Mouse (Mus musculus): ENCODE measurements around the gene Hdhd5. TPM values are rescaled to one million over a fixed set of nuclear protein-coding genes. Genes with fewer than 3 reads are reported as not detected.

Gene Hdhd5
- polyA plus RNA-seq, 1 experiment from 2014 or later, result 16.5 TPM

- Histone ChIP-seq H3K4me3 (replicated peaks) (peak overlapping the region; percentile 61), H3K27me3 (replicated peaks) (peaks cover 34% of the 10 kb centered on the region), H3K27ac (no peak overlapping the region), H3K9ac (no peak overlapping the region), H3K4me2 (replicated peaks) (peak overlapping the region; percentile 96), H3K9me3 (no peaks in the 10 kb centered on the region), H3K4me1 (replicated peaks) (peaks cover 20% of the 10 kb centered on the region), H3K36me3 (no peaks in the 10 kb centered on the region)
- 10% methylated on average over 22 of the region's 22 CpGs for WGBS
- no peak for ATAC-seq
Observed at GRCm38 (mm10) chr6:120491862-120492498, 39.1 kb downstream of the Hdhd5 start.

DNA sequence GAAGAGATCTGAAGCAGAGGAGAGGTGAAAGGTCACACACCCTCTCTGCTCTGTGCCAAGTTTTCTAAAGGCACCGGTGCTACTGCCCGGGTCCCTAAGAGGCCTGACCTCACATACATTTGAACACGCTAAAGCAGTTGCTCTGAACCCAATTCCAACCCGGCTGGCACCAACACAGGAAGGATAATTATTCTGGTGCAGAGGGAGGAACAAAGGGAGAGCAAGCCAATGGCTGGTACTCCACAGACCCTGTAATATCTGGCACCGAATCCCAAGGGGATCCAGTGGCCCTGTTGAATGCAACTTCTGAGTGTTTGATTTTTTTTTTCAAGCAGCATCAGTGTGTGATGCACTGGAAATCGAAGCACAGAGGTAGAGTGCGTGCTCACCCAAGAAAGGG, 40.1 kb downstream of the Hdhd5 start:
- WGBS, result 69% methylated on average over 7 of the region's 7 CpGs
- ATAC-seq, result no peak

DNA sequence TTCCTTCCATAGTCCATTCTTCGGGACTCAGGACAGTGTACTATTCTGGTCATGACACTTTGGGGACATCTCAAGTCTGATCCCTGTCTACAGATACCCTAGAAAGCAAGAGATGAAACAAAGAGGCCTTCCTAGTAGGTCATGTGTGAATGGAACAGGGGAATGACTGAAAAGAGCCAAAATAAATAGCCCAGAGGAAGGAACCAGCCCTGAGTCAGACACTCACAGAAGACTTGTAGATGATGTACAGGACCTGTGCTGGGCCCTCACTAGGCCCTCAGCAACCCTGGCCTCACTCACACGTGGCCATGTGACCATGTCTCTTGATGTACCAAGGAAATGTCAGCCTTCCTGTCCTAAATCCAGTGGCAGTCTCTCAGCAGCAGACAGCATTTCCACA, 41.7 kb downstream of the Hdhd5 start:
- H3K9ac ChIP-seq, result no peak overlapping the region
- H3K4me2 ChIP-seq (replicated peaks), result no peak overlapping the region
- no peak overlapping the region for H3K27ac ChIP-seq
- H3K27me3 ChIP-seq (replicated peaks), result peaks cover 32% of the 10 kb centered on the region
- H3K9me3 ChIP-seq, result no peaks in the 10 kb centered on the region
- no peak overlapping the region for H3K4me3 ChIP-seq (replicated peaks)
- ATAC-seq, result no peak
- 63% methylated on average over 2 of the region's 2 CpGs for WGBS
- H3K36me3 ChIP-seq, result no peaks in the 10 kb centered on the region
- H3K4me1 ChIP-seq (replicated peaks), result peaks cover 20% of the 10 kb centered on the region

More for the DNA sequence above, 40.1 kb downstream of the Hdhd5 start:
- H3K27ac ChIP-seq, result no peak overlapping the region
- H3K4me1 ChIP-seq (replicated peaks), result peaks cover 20% of the 10 kb centered on the region
- H3K9me3 ChIP-seq, result no peaks in the 10 kb centered on the region
- H3K9ac ChIP-seq, result no peak overlapping the region
- H3K4me2 ChIP-seq (replicated peaks), result no peak overlapping the region
- H3K27me3 ChIP-seq (replicated peaks), result peaks cover 34% of the 10 kb centered on the region
- H3K36me3 ChIP-seq, result no peaks in the 10 kb centered on the region
- no peak overlapping the region for H3K4me3 ChIP-seq (replicated peaks)

DNA sequence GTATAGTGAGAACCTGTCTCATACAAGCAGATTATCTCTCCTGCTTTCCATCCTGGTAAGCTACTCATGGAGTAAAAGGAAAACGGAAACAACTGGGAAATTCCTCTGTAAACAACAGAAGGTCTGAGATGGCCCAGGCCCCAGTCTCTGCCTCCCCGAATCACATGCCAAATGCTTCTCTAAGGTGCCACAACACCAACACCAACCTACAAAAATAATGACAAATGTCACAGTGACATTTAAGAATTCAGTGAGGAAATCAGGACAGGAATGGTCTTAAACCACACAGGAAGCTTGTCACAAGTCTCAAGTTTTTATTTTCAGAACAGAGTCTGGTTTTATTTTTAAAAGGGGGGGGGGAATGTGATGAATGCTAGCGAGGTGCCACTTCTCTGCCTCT, 42.5 kb downstream of the Hdhd5 start:
- 53% methylated on average over 3 of the region's 3 CpGs for WGBS

GRCm38 (mm10) chr6:120486051-120486510, 45.0 kb downstream of the Hdhd5 start:
- H3K36me3 ChIP-seq, result no peaks in the 10 kb centered on the region
- no peak for ATAC-seq
- no peak overlapping the region for H3K27ac ChIP-seq
- 52% methylated on average over 8 of the region's 8 CpGs for WGBS
- peaks cover 3% of the 10 kb centered on the region for H3K27me3 ChIP-seq (replicated peaks)
- no peaks in the 10 kb centered on the region for H3K4me1 ChIP-seq (replicated peaks)
- H3K9ac ChIP-seq, result no peak overlapping the region
- H3K9me3 ChIP-seq, result no peaks in the 10 kb centered on the region
- no peak overlapping the region for H3K4me2 ChIP-seq (replicated peaks)
- no peak overlapping the region for H3K4me3 ChIP-seq (replicated peaks)

More for the DNA sequence above, 42.5 kb downstream of the Hdhd5 start:
- no peak overlapping the region for H3K27ac ChIP-seq
- no peak overlapping the region for H3K4me3 ChIP-seq (replicated peaks)
- H3K36me3 ChIP-seq, result no peaks in the 10 kb centered on the region
- peaks cover 27% of the 10 kb centered on the region for H3K27me3 ChIP-seq (replicated peaks)
- ATAC-seq, result no peak
- no peak overlapping the region for H3K9ac ChIP-seq
- H3K4me1 ChIP-seq (replicated peaks), result peaks cover 16% of the 10 kb centered on the region
- H3K4me2 ChIP-seq (replicated peaks), result no peak overlapping the region
- no peaks in the 10 kb centered on the region for H3K9me3 ChIP-seq

GRCm38 (mm10) chr6:120485038-120485437, 46.1 kb downstream of the Hdhd5 start:
- no peak for ATAC-seq
- Histone ChIP-seq H3K27ac (no peak overlapping the region), H3K27me3 (replicated peaks) (no peaks in the 10 kb centered on the region; the same call in 1 of the 2 replicates), H3K36me3 (no peaks in the 10 kb centered on the region), H3K4me2 (replicated peaks) (no peak overlapping the region), H3K9ac (no peak overlapping the region), H3K4me3 (replicated peaks) (no peak overlapping the region), H3K4me1 (replicated peaks) (no peaks in the 10 kb centered on the region), H3K9me3 (no peaks in the 10 kb centered on the region)
- WGBS, result 68% methylated on average over 3 of the region's 3 CpGs

GRCm38 (mm10) chr6:120483211-120483626, 47.9 kb downstream of the Hdhd5 start:
- Histone ChIP-seq H3K36me3 (no peaks in the 10 kb centered on the region), H3K4me1 (replicated peaks) (no peaks in the 10 kb centered on the region), H3K4me2 (replicated peaks) (no peak overlapping the region), H3K9me3 (no peaks in the 10 kb centered on the region), H3K27ac (no peak overlapping the region), H3K9ac (no peak overlapping the region), H3K4me3 (replicated peaks) (no peak overlapping the region), H3K27me3 (replicated peaks) (no peaks in the 10 kb centered on the region)
- 26% methylated on average over 8 of the region's 8 CpGs for WGBS
- peak; percentile 60; the same call in 1 of the 2 replicates for ATAC-seq

DNA sequence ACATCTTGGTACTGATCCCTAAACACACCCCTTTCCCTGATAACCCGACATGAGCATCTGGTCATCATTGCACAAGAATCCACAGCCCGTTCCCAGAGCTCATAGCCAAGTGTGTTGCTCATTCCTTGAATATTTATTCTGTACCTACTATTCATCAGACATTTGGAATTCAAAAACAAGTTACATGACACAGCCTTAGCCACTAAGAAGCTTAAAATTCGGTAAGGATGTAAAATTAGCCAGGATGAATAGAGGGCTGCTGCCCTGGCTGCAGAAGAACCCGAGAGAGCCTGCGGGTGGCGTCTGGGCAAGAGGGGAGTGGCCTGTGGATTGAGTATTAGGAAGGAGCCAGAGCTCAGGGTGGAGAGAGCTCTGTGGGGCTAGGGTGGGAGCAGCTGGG, 48.4 kb downstream of the Hdhd5 start:
- Histone ChIP-seq H3K9ac (no peak overlapping the region), H3K4me3 (replicated peaks) (no peak overlapping the region), H3K27ac (no peak overlapping the region), H3K27me3 (replicated peaks) (no peaks in the 10 kb centered on the region), H3K4me1 (replicated peaks) (no peaks in the 10 kb centered on the region), H3K36me3 (no peaks in the 10 kb centered on the region), H3K4me2 (replicated peaks) (no peak overlapping the region), H3K9me3 (no peaks in the 10 kb centered on the region)
- WGBS, result 41% methylated on average over 6 of the region's 6 CpGs
- no peak for ATAC-seq

DNA sequence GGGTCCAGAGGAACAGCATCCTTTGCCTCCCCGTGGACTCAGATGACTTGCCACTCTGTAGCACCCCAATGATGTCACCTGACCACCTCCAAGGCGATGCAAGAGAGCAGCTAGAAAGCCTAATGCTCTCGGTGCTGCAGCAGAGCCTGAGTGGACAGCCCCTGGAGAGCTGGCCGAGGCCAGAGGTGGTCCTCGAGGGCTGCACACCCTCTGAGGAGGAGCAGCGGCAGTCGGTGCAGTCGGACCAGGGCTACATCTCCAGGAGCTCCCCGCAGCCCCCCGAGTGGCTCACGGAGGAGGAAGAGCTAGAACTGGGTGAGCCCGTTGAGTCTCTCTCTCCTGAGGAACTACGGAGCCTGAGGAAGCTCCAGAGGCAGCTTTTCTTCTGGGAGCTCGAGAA, 49.1 kb downstream of the Hdhd5 start:
- no peaks in the 10 kb centered on the region for H3K27me3 ChIP-seq (replicated peaks)
- no peak for ATAC-seq
- H3K36me3 ChIP-seq, result no peaks in the 10 kb centered on the region
- 90% methylated on average over 14 of the region's 14 CpGs for WGBS
- no peak overlapping the region for H3K4me2 ChIP-seq (replicated peaks)
- no peaks in the 10 kb centered on the region for H3K9me3 ChIP-seq
- no peak overlapping the region for H3K4me3 ChIP-seq (replicated peaks)
- H3K27ac ChIP-seq, result no peak overlapping the region
- H3K9ac ChIP-seq, result no peak overlapping the region
- H3K4me1 ChIP-seq (replicated peaks), result no peaks in the 10 kb centered on the region

DNA sequence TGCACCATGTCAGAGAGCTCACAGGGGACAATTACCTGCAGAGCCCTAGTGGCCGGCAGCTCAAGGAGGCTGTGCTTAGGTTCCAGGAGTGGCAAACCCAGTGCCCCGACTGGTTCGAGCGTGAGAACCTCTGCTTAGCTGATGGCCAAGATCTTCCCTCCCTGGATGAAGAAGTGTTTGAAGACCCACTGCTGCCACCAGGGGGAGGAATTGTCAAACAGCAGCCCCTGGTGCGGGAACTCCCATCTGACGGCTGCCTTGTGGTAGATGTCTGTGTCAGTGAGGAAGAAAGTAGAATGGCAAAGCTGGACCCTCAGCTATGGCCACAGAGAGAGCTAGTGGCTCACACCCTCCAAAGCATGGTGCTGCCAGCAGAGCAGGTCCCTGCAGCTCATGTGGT, 49.6 kb downstream of the Hdhd5 start:
- Histone ChIP-seq H3K36me3 (no peaks in the 10 kb centered on the region), H3K9me3 (no peaks in the 10 kb centered on the region), H3K9ac (no peak overlapping the region), H3K4me1 (replicated peaks) (no peaks in the 10 kb centered on the region), H3K27ac (no peak overlapping the region), H3K27me3 (replicated peaks) (no peaks in the 10 kb centered on the region), H3K4me2 (replicated peaks) (no peak overlapping the region), H3K4me3 (replicated peaks) (no peak overlapping the region)
- no peak for ATAC-seq
- WGBS, result 89% methylated on average over 6 of the region's 6 CpGs

DNA sequence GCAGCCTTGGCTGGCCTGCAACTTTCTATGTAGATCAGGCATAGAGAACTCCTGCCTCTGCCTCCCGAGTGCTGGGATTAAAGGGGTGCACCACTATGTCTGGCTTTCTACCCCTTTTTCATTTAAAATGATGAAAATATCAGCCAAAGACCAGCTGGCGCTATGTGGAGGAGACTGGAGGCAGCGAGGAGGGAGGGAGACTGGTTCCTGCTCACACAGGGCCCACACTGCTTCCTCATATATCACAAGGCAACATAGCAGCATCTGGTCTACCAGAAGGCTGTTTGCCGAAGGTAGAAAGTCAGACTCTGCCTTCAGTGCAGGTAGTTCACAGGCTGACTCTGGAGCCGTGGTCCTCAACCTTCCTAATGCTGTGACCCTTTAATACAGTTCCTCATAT, 50.8 kb downstream of the Hdhd5 start:
- 81% methylated on average over 5 of the region's 5 CpGs for WGBS
- Histone ChIP-seq H3K4me3 (replicated peaks) (no peak overlapping the region), H3K4me2 (replicated peaks) (no peak overlapping the region), H3K27ac (no peak overlapping the region), H3K9me3 (no peaks in the 10 kb centered on the region), H3K36me3 (no peaks in the 10 kb centered on the region), H3K27me3 (replicated peaks) (no peaks in the 10 kb centered on the region), H3K4me1 (replicated peaks) (no peaks in the 10 kb centered on the region), H3K9ac (no peak overlapping the region)
- ATAC-seq, result no peak

GRCm38 (mm10) chr6:120479302-120479701, 51.8 kb downstream of the Hdhd5 start:
- no peaks in the 10 kb centered on the region for H3K27me3 ChIP-seq (replicated peaks)
- no peak for ATAC-seq
- H3K4me2 ChIP-seq (replicated peaks), result no peak overlapping the region
- no peak overlapping the region for H3K27ac ChIP-seq
- no peaks in the 10 kb centered on the region for H3K36me3 ChIP-seq
- 77% methylated on average over 2 of the region's 2 CpGs for WGBS
- no peaks in the 10 kb centered on the region for H3K9me3 ChIP-seq
- no peak overlapping the region for H3K9ac ChIP-seq
- H3K4me1 ChIP-seq (replicated peaks), result no peaks in the 10 kb centered on the region
- H3K4me3 ChIP-seq (replicated peaks), result no peak overlapping the region

- no peak for ATAC-seq
- no peaks in the 10 kb centered on the region for H3K27me3 ChIP-seq (replicated peaks)
- H3K4me2 ChIP-seq (replicated peaks), result no peak overlapping the region
- H3K27ac ChIP-seq, result no peak overlapping the region
- H3K4me3 ChIP-seq (replicated peaks), result no peak overlapping the region
- 61% methylated on average over 8 of the region's 8 CpGs for WGBS
- no peaks in the 10 kb centered on the region for H3K4me1 ChIP-seq (replicated peaks)
- no peaks in the 10 kb centered on the region for H3K36me3 ChIP-seq
- no peak overlapping the region for H3K9ac ChIP-seq
- H3K9me3 ChIP-seq, result no peaks in the 10 kb centered on the region
Observed at GRCm38 (mm10) chr6:120475288-120475687, 55.8 kb downstream of the Hdhd5 start.

Data from intestine, embryonic 15.5 days (tissue).